Comparison of ENCODE assay signal across 33 mouse cellular contexts in the genomic region with DNA sequence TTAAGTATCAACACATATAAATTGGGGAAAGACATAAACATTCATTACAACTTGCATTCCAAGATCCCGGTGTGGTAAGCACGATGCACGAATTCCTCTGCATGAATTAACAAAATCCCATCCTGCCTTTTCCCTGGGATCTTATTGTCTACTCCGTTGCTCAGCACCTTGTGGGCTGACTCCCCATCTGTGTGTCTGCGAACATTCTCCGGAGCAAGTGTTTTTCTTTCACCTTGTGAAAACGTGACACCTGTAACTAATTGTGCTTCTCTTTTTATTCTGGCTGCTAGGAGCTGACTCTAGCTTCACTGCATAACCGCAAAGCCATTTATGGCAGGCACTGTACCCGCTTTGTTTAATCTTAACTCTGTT. TPM values are rescaled to one million over a fixed set of nuclear protein-coding genes. Genes with fewer than 3 reads are reported as not detected.
DNase-seq lines count a peak whose midpoint lies in the region; ATAC-seq and TF ChIP-seq lines count a peak whose summit lies in the region.
"Had no signal": no experiment of that assay in that cellular context is flagged by ENCODE, and none has a peak within 500 bp of the region (broad histone marks: within the 10 kb centered on the region; RNA-seq: fewer than 3 reads in every experiment).

No protein-coding gene starts in this region.

- 61% methylated on average over 9 of the region's 9 CpGs for WGBS in forebrain, embryonic 16.5 days
- 82% methylated on average over 9 of the region's 9 CpGs for WGBS in forebrain, embryonic 11.5 days
- 73% methylated on average over 9 of the region's 9 CpGs for WGBS in hindbrain, embryonic 11.5 days
- 79% methylated on average over 9 of the region's 9 CpGs for WGBS in hindbrain, embryonic 10.5 days

- no peak overlapping the region for H3K27ac ChIP-seq in forebrain, embryonic 16.5 days (ENCODE audit: low read length)
- H3K27ac ChIP-seq in forebrain, embryonic 11.5 days (ENCODE audit: low read depth, low read length) = no peak overlapping the region
- H3K27ac ChIP-seq in hindbrain, embryonic 11.5 days (ENCODE audit: low read depth, low read length) = no peak overlapping the region
- H3K27ac ChIP-seq in hindbrain, embryonic 10.5 days = no peak overlapping the region
- 0 out of 2 replicates have a peak overlapping the region, but pooled peaks have one; percentile 51 for H3K27ac ChIP-seq in layer of hippocampus, adult 2 months
- H3K27ac ChIP-seq: embryonic facial prominence, embryonic 10.5 days; embryonic facial prominence, embryonic 13.5 days; gastrocnemius, adult 2 months; heart, embryonic 15.5 days; hindbrain, embryonic 12.5 days; intestine, embryonic 15.5 days had no signal

- no peak for DNase-seq in forebrain, embryonic 11.5 days (ENCODE audit: low spot score)
- DNase-seq in hindbrain, embryonic 11.5 days (ENCODE audit: low spot score) = no peak
- no peak for DNase-seq in hindbrain, embryonic 10.5 days (ENCODE audit: low spot score)
- no peak for DNase-seq in layer of hippocampus, adult 2 months (ENCODE audit: low spot score in 2 of 2)
- no peak for DNase-seq in layer of hippocampus, adult 18-20 months (ENCODE audit: low spot score in 2 of 2)
- peak; percentile 22 for DNase-seq in brain, embryonic 14.5 days (ENCODE audit: low read depth)
- no peak for DNase-seq in kidney, postnatal 36 days
- DNase-seq: adrenal gland, postnatal 10 days; adrenal gland, postnatal 36 days; B cell, adult 2 months; cerebellum, adult 11-12 months; cerebellum, adult 8-10 months; cerebellum, postnatal 10 days; cerebellum, postnatal 36 days; embryo, embryonic 11 days; gastrocnemius, adult 2 months; gastrocnemius, postnatal 14 days; heart, adult 11 months; heart, postnatal 10 days; heart, postnatal 36 days; kidney, adult 11 months; kidney, adult 8-10 months had no signal

- no peaks in the 10 kb centered on the region for H3K27me3 ChIP-seq in forebrain, embryonic 16.5 days (replicated peaks; ENCODE audit: control insufficient read depth, insufficient read depth, low read length)
- H3K27me3 ChIP-seq in forebrain, embryonic 11.5 days (ENCODE audit: control insufficient read depth, insufficient read depth, low read length) = no peaks in the 10 kb centered on the region
- H3K27me3 ChIP-seq in hindbrain, embryonic 11.5 days (ENCODE audit: control insufficient read depth, insufficient read depth, low read length) = no peaks in the 10 kb centered on the region
- no peaks in the 10 kb centered on the region for H3K27me3 ChIP-seq in hindbrain, embryonic 10.5 days (ENCODE audit: insufficient read depth, poor library complexity, severe bottlenecking)
- H3K27me3 ChIP-seq: CH12.LX; embryonic facial prominence, embryonic 13.5 days; heart, embryonic 15.5 days; intestine, embryonic 15.5 days had no signal

- H3K9me3 ChIP-seq in forebrain, embryonic 16.5 days (ENCODE audit: control insufficient read depth, low read length) = no peaks in the 10 kb centered on the region
- no peaks in the 10 kb centered on the region for H3K9me3 ChIP-seq in forebrain, embryonic 11.5 days (ENCODE audit: control insufficient read depth, low read length)
- H3K9me3 ChIP-seq in hindbrain, embryonic 11.5 days (ENCODE audit: control insufficient read depth, low read length) = no peaks in the 10 kb centered on the region
- H3K9me3 ChIP-seq in hindbrain, embryonic 10.5 days = no peaks in the 10 kb centered on the region
- H3K9me3 ChIP-seq: embryonic facial prominence, embryonic 10.5 days; embryonic facial prominence, embryonic 13.5 days; heart, embryonic 12.5 days; heart, embryonic 15.5 days; hindbrain, embryonic 12.5 days; intestine, embryonic 15.5 days had no signal

- 0 out of 2 replicates have a peak, but pooled peaks have one; percentile 18 for ATAC-seq in forebrain, embryonic 16.5 days
- no peak for ATAC-seq in forebrain, embryonic 11.5 days (replicated peaks; ENCODE audit: low FRiP score)
- ATAC-seq in hindbrain, embryonic 11.5 days (ENCODE audit: low FRiP score) = 0 out of 2 replicates have a peak, but pooled peaks have one; percentile 28
- ATAC-seq: intestine, embryonic 15.5 days; Patski had no signal

- H3K36me3 ChIP-seq in forebrain, embryonic 16.5 days (ENCODE audit: control insufficient read depth, insufficient read depth) = no peaks in the 10 kb centered on the region
- H3K36me3 ChIP-seq in forebrain, embryonic 11.5 days (ENCODE audit: control insufficient read depth, insufficient read depth, low read length) = no peaks in the 10 kb centered on the region
- H3K36me3 ChIP-seq in hindbrain, embryonic 11.5 days (ENCODE audit: control insufficient read depth, insufficient read depth, low read length) = no peaks in the 10 kb centered on the region
- no peaks in the 10 kb centered on the region for H3K36me3 ChIP-seq in hindbrain, embryonic 10.5 days
- H3K36me3 ChIP-seq: embryonic facial prominence, embryonic 10.5 days; embryonic facial prominence, embryonic 13.5 days; G1E; heart, embryonic 12.5 days; heart, embryonic 15.5 days; hindbrain, embryonic 12.5 days; intestine, embryonic 15.5 days had no signal

- no peak overlapping the region for H3K9ac ChIP-seq in forebrain, embryonic 16.5 days (replicated peaks; ENCODE audit: low read depth, low read length)
- no peak overlapping the region for H3K9ac ChIP-seq in forebrain, embryonic 11.5 days (ENCODE audit: low read length)
- no peak overlapping the region for H3K9ac ChIP-seq in hindbrain, embryonic 11.5 days (ENCODE audit: low read depth, low read length)
- H3K9ac ChIP-seq: embryonic facial prominence, embryonic 13.5 days; heart, embryonic 12.5 days; heart, embryonic 15.5 days; hindbrain, embryonic 12.5 days; intestine, embryonic 15.5 days had no signal

- H3K4me2 ChIP-seq in forebrain, embryonic 16.5 days (ENCODE audit: low read length) = no peak overlapping the region
- H3K4me2 ChIP-seq in forebrain, embryonic 11.5 days (ENCODE audit: low read depth, low read length, severe bottlenecking) = no peak overlapping the region
- H3K4me2 ChIP-seq in hindbrain, embryonic 11.5 days (replicated peaks; ENCODE audit: low read depth, low read length) = no peak overlapping the region
- H3K4me2 ChIP-seq: embryonic facial prominence, embryonic 13.5 days; heart, embryonic 12.5 days; heart, embryonic 15.5 days; hindbrain, embryonic 12.5 days; intestine, embryonic 15.5 days had no signal

- H3K4me1 ChIP-seq in forebrain, embryonic 16.5 days (replicated peaks; ENCODE audit: control insufficient read depth, insufficient read depth, low read length) = peaks cover 5% of the 10 kb centered on the region; the same call in 1 of the 2 replicates
- H3K4me1 ChIP-seq in forebrain, embryonic 11.5 days (replicated peaks; ENCODE audit: control insufficient read depth, insufficient read depth, low read length) = no peaks in the 10 kb centered on the region; the same call in 1 of the 2 replicates
- H3K4me1 ChIP-seq in hindbrain, embryonic 11.5 days (replicated peaks; ENCODE audit: control insufficient read depth, insufficient read depth, low read length) = no peaks in the 10 kb centered on the region
- peaks cover 14% of the 10 kb centered on the region for H3K4me1 ChIP-seq in hindbrain, embryonic 10.5 days (replicated peaks)
- H3K4me1 ChIP-seq: hindbrain, embryonic 12.5 days; intestine, embryonic 15.5 days had no signal

- no peak for TF ChIP-seq POLR2A in brain, embryonic 14.5 days (IDR thresholded peaks at IDR 0.05; ENCODE audit: borderline replicate concordance, extremely low read depth, insufficient read depth, insufficient read length, poor library complexity, severe bottlenecking)

- no peak for TF ChIP-seq CTCF in layer of hippocampus, adult 2 months (conservative IDR thresholded peaks at IDR 0.05)
- no peak for TF ChIP-seq CTCF in brain, embryonic 14.5 days (IDR thresholded peaks at IDR 0.05; ENCODE audit: borderline replicate concordance, extremely low read depth, insufficient read depth, insufficient read length)

- no peak overlapping the region for H3K4me3 ChIP-seq in forebrain, embryonic 16.5 days (replicated peaks; ENCODE audit: low read length)
- no peak overlapping the region for H3K4me3 ChIP-seq in forebrain, embryonic 11.5 days (ENCODE audit: low read depth, low read length)
- H3K4me3 ChIP-seq in hindbrain, embryonic 11.5 days (ENCODE audit: low read depth, low read length) = no peak overlapping the region
- no peak overlapping the region for H3K4me3 ChIP-seq in hindbrain, embryonic 10.5 days
- H3K4me3 ChIP-seq in layer of hippocampus, adult 2 months = no peak overlapping the region
- H3K4me3 ChIP-seq: embryonic facial prominence, embryonic 10.5 days; embryonic facial prominence, embryonic 13.5 days; erythroblast, embryonic 14.5 days; gastrocnemius, adult 2 months; heart, embryonic 12.5 days; heart, embryonic 15.5 days; hindbrain, embryonic 12.5 days; intestine, embryonic 15.5 days had no signal

RNA-seq across cellular contexts. Expression of gene Cacna1e, which starts 52.1 kb away (rescaled TPM):
- polyA plus RNA-seq in forebrain, embryonic 16.5 days (2015; fragmentation: Nextera tagmentation; extraction: Ambion mirVana) = 12.0 and 18.9 TPM in 2 replicates
- 1.4 and 1.7 TPM in 2 replicates for polyA plus RNA-seq in forebrain, embryonic 11.5 days (2014; fragmentation: Nextera tagmentation; extraction: Ambion mirVana)
- polyA plus RNA-seq in hindbrain, embryonic 11.5 days (2014; fragmentation: Nextera tagmentation; extraction: Ambion mirVana) = 2.0 and 3.9 TPM in 2 replicates
- 1.1 and 1.8 TPM in 2 replicates for polyA plus RNA-seq in hindbrain, embryonic 10.5 days (2016; fragmentation: Nextera tagmentation; extraction: Ambion mirVana)
- total RNA-seq in layer of hippocampus, adult 2 months (2021) = 100 to 1,000 TPM; 227 to 237 TPM
- total RNA-seq in layer of hippocampus, adult 18-20 months (2021) = 100 to 1,000 TPM; 192 to 203 TPM
- polyA plus RNA-seq in brain, embryonic 14.5 days (2012; rRNA removed) = 18.4 and 28.8 TPM in 2 replicates
- polyA plus RNA-seq: erythroblast, embryonic 14.5 days; G1E; Patski had no signal
